Mouse (Mus musculus) intestine, embryonic 15.5 days (tissue): ENCODE measurements around the gene Mitf. TPM values are rescaled to one million over a fixed set of nuclear protein-coding genes. Genes with fewer than 3 reads are reported as not detected.

Source experiments
- ATAC-seq: fragments of 200-750 bp; cut with Nextera tagmentation; 2 replicates; pipeline ENCODE4 v1.8.0; 2017; ENCODE audit warnings: moderate TSS enrichment, moderate library complexity
- H3K27ac ChIP-seq: fragments of 300-500 bp; sonication (generic); 2 replicates; pipeline ENCODE4 v1.5.1; 2015; ENCODE audit warnings: mild to moderate bottlenecking, inconsistent platforms
- H3K27me3 ChIP-seq: fragments of 300-500 bp; sonication (generic); replicated peaks from 2 replicates; pipeline ENCODE4 v1.6.1; 2015; ENCODE audit warnings: inconsistent platforms
- H3K36me3 ChIP-seq: fragments of 300-500 bp; sonication (generic); 2 replicates; pipeline ENCODE4 v1.6.1; 2015; ENCODE audit warnings: inconsistent platforms
- H3K4me1 ChIP-seq: fragments of 300-500 bp; sonication (generic); replicated peaks from 2 replicates; pipeline ENCODE4 v1.6.1; 2015; ENCODE audit warnings: inconsistent platforms
- H3K4me2 ChIP-seq: fragments of 300-500 bp; sonication (generic); replicated peaks from 2 replicates; pipeline ENCODE4 v1.6.1; 2015; ENCODE audit warnings: mild to moderate bottlenecking, inconsistent platforms
- H3K4me3 ChIP-seq: fragments of 300-500 bp; sonication (generic); replicated peaks from 2 replicates; pipeline ENCODE4 v1.5.1; 2015; ENCODE audit warnings: inconsistent platforms
- H3K9ac ChIP-seq: fragments of 300-500 bp; sonication (generic); 2 replicates; pipeline ENCODE4 v1.6.1; 2015; ENCODE audit warnings: inconsistent platforms
- H3K9me3 ChIP-seq: fragments of 300-500 bp; sonication (generic); 2 replicates; pipeline ENCODE4 v1.6.1; 2016; ENCODE audit warnings: inconsistent platforms
- WGBS: fragments of 180-500 bp; shearing (Covaris S2); methylation state at CpG from one replicate; pipeline ENCODE4 v1.1.7; 2015; 5-methylcytosine and 5-hydroxymethylcytosine counted together
- polyA plus RNA-seq: library from polyadenylated mRNA; unstranded; fragments of >200 nt; fragmentation: Nextera tagmentation; extraction: Ambion mirVana; gene quantifications from 2 replicates; pipeline ENCODE4 v1.2.1, GENCODE M21; 2015

The Mitf gene
- polyA plus RNA-seq, 1 experiment from 2014 or later = 0.90 TPM

DNA sequence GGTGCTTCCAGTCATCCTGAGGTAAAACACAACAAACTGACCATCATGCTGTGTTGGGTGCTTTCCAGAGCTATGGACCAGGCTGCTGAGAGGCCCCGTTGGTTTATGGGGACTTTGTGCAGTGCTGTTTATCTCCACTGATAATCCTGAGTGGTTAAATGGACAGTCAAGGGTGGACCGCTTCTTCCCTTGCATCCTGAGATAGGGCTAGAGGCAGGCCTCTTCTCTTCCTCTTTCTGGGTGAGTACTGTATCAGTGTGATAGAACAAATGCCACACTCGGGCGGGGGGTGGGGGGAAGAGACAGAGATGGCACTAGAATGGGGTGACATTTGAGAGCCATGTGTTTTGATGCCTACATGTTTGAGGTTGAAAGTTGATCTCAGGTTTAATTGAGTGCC, 81.0 kb downstream of the Mitf start:
- Histone ChIP-seq H3K27ac (no peak overlapping the region), H3K27me3 (no peaks in the 10 kb centered on the region), H3K4me2 (no peak overlapping the region), H3K36me3 (no peaks in the 10 kb centered on the region), H3K9ac (no peak overlapping the region), H3K4me3 (no peak overlapping the region), H3K4me1 (no peaks in the 10 kb centered on the region), H3K9me3 (no peaks in the 10 kb centered on the region)
- ATAC-seq = no peak
- 61% methylated on average over 4 of the region's 4 CpGs for WGBS

GRCm38 (mm10) chr6:97888596-97888995, 81.7 kb downstream of the Mitf start:
- Histone ChIP-seq H3K36me3 (no peaks in the 10 kb centered on the region), H3K4me2 (no peak overlapping the region), H3K9ac (no peak overlapping the region), H3K27ac (no peak overlapping the region), H3K27me3 (no peaks in the 10 kb centered on the region), H3K4me1 (no peaks in the 10 kb centered on the region), H3K9me3 (no peaks in the 10 kb centered on the region), H3K4me3 (no peak overlapping the region)
- ATAC-seq = no peak
- WGBS = 61% methylated on average over 3 of the region's 3 CpGs

DNA sequence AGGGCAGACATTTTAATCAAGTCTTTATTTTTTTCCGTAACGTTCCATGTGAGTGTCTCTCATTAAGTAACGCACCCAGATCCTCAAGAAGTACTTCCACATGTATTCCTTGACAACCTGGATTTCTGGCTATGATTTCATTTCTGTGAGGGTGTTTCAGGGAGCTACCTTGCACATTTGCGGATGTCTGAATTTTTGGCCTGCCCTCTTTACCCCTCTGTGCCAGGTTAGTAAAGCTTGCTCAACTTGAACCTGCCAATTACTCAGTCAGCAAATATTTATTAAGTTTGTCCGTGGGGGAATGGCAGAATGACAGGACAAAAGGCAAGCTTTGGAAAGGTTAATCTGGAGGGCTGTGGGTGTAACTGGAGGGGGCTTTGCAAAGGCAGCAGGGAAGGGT, 86.7 kb downstream of the Mitf start:
- no peaks in the 10 kb centered on the region for H3K36me3 ChIP-seq
- no peak overlapping the region for H3K27ac ChIP-seq
- H3K4me2 ChIP-seq = no peak overlapping the region
- no peak overlapping the region for H3K4me3 ChIP-seq
- no peaks in the 10 kb centered on the region for H3K4me1 ChIP-seq
- H3K9me3 ChIP-seq = no peaks in the 10 kb centered on the region
- no peak overlapping the region for H3K9ac ChIP-seq
- 78% methylated on average over 5 of the region's 5 CpGs for WGBS
- no peaks in the 10 kb centered on the region for H3K27me3 ChIP-seq
- ATAC-seq = no peak

DNA sequence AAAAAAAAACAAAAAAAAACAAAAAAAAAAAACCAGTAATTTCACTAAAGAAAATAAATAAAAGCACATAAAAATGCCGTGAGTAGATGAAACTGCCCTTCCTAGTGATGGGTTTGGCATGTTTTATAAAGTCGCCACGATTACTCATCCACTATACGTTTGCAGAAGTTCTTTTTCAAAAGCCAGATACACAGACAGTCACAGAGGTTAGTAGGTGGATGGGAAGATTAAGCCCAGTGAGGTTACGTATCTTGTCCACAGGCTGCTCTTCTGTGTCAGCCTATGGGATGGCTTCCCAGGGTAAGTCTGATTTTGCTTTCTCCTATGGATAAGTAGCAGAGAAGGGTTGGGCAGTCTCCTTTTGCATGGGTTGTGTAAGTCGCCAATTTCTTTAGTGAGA, 90.3 kb downstream of the Mitf start:
- Histone ChIP-seq H3K4me1 (no peaks in the 10 kb centered on the region), H3K4me3 (no peak overlapping the region), H3K4me2 (no peak overlapping the region), H3K27me3 (no peaks in the 10 kb centered on the region), H3K27ac (no peak overlapping the region), H3K36me3 (no peaks in the 10 kb centered on the region), H3K9ac (no peak overlapping the region), H3K9me3 (no peaks in the 10 kb centered on the region)
- WGBS = 74% methylated on average over 6 of the region's 6 CpGs
- no peak for ATAC-seq

DNA sequence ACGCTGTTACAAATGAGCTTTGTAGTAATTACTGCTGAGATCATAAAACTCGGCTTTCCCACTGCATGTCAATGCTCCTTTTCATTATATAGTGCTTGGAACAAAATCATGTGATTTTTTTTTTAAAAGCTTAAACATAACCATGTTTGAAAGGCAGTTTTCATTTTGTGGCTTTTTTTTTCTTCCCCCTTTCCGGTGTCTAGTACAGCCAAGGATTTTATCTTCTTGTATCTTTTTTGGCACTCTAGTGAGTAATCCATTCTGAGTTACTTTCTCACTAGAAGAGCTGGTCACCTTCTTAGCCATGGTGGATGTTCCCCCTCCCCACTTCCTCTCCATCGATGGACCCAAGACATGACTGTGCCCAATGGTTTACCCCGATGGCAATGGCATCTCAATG, 91.2 kb downstream of the Mitf start:
- no peak overlapping the region for H3K4me3 ChIP-seq
- 75% methylated on average over 5 of the region's 5 CpGs for WGBS
- no peak overlapping the region for H3K9ac ChIP-seq
- H3K27me3 ChIP-seq = no peaks in the 10 kb centered on the region
- ATAC-seq = no peak
- H3K4me2 ChIP-seq = no peak overlapping the region
- no peaks in the 10 kb centered on the region for H3K36me3 ChIP-seq
- H3K9me3 ChIP-seq = no peaks in the 10 kb centered on the region
- no peak overlapping the region for H3K27ac ChIP-seq
- no peaks in the 10 kb centered on the region for H3K4me1 ChIP-seq

DNA sequence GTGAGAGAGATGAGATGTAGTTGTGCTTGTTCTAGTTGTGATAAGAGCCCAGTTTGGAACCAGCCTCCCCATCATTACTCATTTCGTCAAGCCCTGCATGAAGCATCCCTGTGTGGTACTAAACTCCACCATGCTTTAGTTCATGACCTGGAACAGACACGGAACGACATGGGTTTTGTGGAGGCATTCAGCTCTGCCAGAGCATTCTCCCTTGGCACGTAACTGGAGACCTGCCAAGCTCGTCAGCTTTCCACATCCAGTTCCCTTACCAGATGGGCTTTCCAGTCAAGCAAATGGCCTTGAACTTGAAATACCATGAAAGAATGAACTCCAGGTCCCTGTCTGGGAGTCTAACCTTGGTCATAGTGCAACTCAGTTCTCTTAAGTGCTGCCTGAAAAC, 94.7 kb downstream of the Mitf start:
- no peaks in the 10 kb centered on the region for H3K36me3 ChIP-seq
- no peak for ATAC-seq
- no peak overlapping the region for H3K4me2 ChIP-seq
- no peak overlapping the region for H3K9ac ChIP-seq
- WGBS = 86% methylated on average over 5 of the region's 5 CpGs
- no peak overlapping the region for H3K27ac ChIP-seq
- no peaks in the 10 kb centered on the region for H3K27me3 ChIP-seq
- no peak overlapping the region for H3K4me3 ChIP-seq
- H3K4me1 ChIP-seq = no peaks in the 10 kb centered on the region
- no peaks in the 10 kb centered on the region for H3K9me3 ChIP-seq

DNA sequence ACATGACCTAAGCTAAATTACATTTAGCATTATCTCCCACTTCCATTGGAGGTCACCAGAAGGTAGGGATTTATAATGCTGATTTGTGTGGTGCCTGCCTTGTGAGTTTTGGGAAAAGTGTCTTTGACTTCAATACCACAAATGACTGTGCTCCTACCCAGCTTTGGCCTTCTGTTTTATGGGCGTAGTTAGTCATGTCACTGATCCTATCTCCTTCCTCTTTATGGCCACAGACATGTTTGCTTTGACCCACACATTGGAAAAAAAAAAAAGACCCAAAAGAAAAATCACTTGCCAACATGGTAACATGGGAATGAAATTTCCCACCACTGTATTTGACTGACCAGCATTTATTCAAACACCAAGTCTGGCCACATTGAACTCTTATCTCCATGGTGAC, 95.4 kb downstream of the Mitf start:
- Histone ChIP-seq H3K9ac (no peak overlapping the region), H3K27me3 (no peaks in the 10 kb centered on the region), H3K4me1 (no peaks in the 10 kb centered on the region), H3K4me3 (no peak overlapping the region), H3K27ac (no peak overlapping the region), H3K4me2 (no peak overlapping the region), H3K36me3 (no peaks in the 10 kb centered on the region), H3K9me3 (no peaks in the 10 kb centered on the region)
- ATAC-seq = no peak
- WGBS = 91% methylated on average over 1 of the region's 1 CpGs

DNA sequence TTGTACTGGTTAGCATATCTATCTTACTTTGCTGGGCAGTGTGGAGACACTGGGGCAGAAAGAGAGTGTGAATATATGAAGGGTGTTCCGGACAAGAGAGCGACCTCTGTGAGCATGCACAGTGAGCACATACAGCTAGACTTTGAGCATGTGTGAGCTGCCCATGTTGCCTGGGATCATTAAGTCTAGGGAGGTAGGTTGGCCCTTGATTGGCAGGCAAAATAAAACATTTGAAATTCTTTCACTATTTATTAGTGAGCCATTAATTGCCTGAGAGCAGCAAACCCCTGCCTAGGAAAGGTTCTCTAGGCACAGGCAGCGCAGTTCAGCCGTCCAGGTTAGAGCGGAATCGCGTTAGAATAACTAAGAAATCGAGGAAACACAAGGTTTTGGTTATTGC, 107.9 kb downstream of the Mitf start:
- ATAC-seq = no peak
- Histone ChIP-seq H3K36me3 (no peaks in the 10 kb centered on the region), H3K27me3 (no peaks in the 10 kb centered on the region), H3K4me1 (no peaks in the 10 kb centered on the region; the same call in 1 of the 2 replicates), H3K9ac (no peak overlapping the region), H3K4me2 (no peak overlapping the region), H3K27ac (no peak overlapping the region), H3K9me3 (no peaks in the 10 kb centered on the region), H3K4me3 (no peak overlapping the region)
- WGBS = 89% methylated on average over 8 of the region's 8 CpGs

GRCm38 (mm10) chr6:97916386-97916903, 109.6 kb downstream of the Mitf start:
- H3K4me2 ChIP-seq = no peak overlapping the region
- H3K36me3 ChIP-seq = no peaks in the 10 kb centered on the region
- no peak overlapping the region for H3K9ac ChIP-seq
- H3K4me1 ChIP-seq = no peaks in the 10 kb centered on the region; the same call in 1 of the 2 replicates
- H3K4me3 ChIP-seq = no peak overlapping the region
- H3K27me3 ChIP-seq = no peaks in the 10 kb centered on the region
- H3K9me3 ChIP-seq = no peaks in the 10 kb centered on the region
- H3K27ac ChIP-seq = no peak overlapping the region
- WGBS = 82% methylated on average over 7 of the region's 7 CpGs
- ATAC-seq = no peak

DNA sequence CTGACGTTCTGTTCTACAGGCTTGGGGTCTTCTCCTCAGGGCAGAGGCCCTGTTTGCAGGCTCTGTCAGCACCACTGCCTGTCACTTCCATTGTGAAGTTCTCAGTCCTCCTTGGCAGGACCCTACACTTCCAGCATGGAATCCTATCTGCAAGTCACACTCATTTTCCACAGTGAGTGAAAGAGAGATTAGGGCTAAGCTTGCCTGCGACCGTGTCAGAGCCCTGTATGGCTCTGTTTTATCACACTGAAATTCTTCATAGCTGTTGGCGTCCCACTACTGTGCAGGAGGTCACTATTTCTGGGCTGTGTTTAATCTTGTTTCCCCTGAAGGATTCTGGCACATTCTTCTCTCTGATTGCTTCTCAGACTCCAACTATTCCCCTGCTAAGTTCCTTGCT, 111.2 kb downstream of the Mitf start:
- Histone ChIP-seq H3K9ac (no peak overlapping the region), H3K9me3 (no peaks in the 10 kb centered on the region), H3K4me1 (no peaks in the 10 kb centered on the region; the same call in 1 of the 2 replicates), H3K27me3 (no peaks in the 10 kb centered on the region), H3K4me3 (no peak overlapping the region), H3K36me3 (no peaks in the 10 kb centered on the region), H3K27ac (no peak overlapping the region), H3K4me2 (no peak overlapping the region)
- ATAC-seq = no peak
- WGBS = 40% methylated on average over 4 of the region's 4 CpGs

DNA sequence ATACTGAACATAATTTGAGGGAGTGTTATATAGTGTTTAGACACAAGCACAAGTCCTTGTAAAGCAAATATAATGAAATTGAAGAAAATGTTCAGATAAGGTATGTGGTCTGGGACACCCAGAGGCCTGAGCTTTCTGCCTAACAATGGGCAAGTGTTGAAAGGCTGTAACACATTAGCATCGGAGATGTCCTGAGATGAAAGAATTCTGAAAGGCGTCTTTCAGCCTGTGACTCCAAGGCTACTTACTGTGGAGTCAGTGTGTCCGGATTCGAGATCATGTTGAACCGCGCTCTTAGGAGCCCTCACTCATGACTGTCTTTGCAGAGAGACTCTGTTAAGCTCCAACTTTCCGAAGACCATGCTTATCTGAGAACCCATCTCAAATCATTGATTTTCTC, 111.6 kb downstream of the Mitf start:
- no peaks in the 10 kb centered on the region; the same call in 1 of the 2 replicates for H3K4me1 ChIP-seq
- no peak overlapping the region for H3K9ac ChIP-seq
- no peaks in the 10 kb centered on the region for H3K36me3 ChIP-seq
- H3K9me3 ChIP-seq = no peaks in the 10 kb centered on the region
- no peak for ATAC-seq
- H3K4me2 ChIP-seq = no peak overlapping the region
- 72% methylated on average over 7 of the region's 7 CpGs for WGBS
- no peaks in the 10 kb centered on the region for H3K27me3 ChIP-seq
- no peak overlapping the region for H3K4me3 ChIP-seq
- H3K27ac ChIP-seq = no peak overlapping the region

GRCm38 (mm10) chr6:97919287-97919686, 112.4 kb downstream of the Mitf start:
- Histone ChIP-seq H3K4me2 (no peak overlapping the region), H3K4me3 (no peak overlapping the region), H3K27me3 (no peaks in the 10 kb centered on the region), H3K36me3 (no peaks in the 10 kb centered on the region), H3K9me3 (no peaks in the 10 kb centered on the region), H3K27ac (no peak overlapping the region), H3K4me1 (no peaks in the 10 kb centered on the region; the same call in 1 of the 2 replicates), H3K9ac (no peak overlapping the region)
- WGBS = 50% methylated on average over 8 of the region's 8 CpGs
- ATAC-seq = no peak

DNA sequence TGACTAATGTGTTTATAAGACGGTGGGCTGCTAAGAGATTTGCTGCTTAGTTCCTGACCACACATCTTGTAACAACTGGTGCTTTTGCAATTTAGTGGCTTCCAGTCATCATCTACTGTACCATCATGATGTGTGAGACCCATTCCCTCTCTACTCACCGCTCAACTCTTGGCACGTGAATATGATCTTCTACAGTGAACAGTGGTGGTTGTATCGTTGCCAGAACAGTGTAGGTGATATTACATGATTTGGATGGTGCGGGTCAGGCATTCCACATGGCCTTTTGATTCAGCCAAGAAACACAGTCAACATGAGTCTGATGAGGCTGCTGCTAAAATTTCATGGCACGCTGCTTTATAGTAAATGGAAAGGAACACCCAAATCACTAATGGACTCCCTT, 114.7 kb downstream of the Mitf start:
- H3K36me3 ChIP-seq = no peaks in the 10 kb centered on the region
- H3K27me3 ChIP-seq = no peaks in the 10 kb centered on the region
- WGBS = 80% methylated on average over 6 of the region's 6 CpGs
- no peak overlapping the region for H3K4me2 ChIP-seq
- H3K4me1 ChIP-seq = no peaks in the 10 kb centered on the region; the same call in 1 of the 2 replicates
- no peak overlapping the region for H3K9ac ChIP-seq
- no peak overlapping the region for H3K27ac ChIP-seq
- no peak overlapping the region for H3K4me3 ChIP-seq
- no peaks in the 10 kb centered on the region for H3K9me3 ChIP-seq
- ATAC-seq = no peak
